Mouse (Mus musculus) ES-E14 (cell line): ENCODE results near the gene Ralgps1.

ENCODE experiments used
- CHD2 ChIP-seq: IDR thresholded peaks from 2 replicates; pipeline ENCODE4 v1.6.1; 2014; ENCODE audit warnings: mild to moderate bottlenecking, low read depth, low read length, inconsistent platforms
- HCFC1 ChIP-seq: IDR thresholded peaks from 2 replicates; pipeline ENCODE4 v1.6.1; 2012; ENCODE audit warnings: low read length, inconsistent platforms, borderline replicate concordance; ENCODE audit not compliant: insufficient read depth
- MAFK ChIP-seq: IDR thresholded peaks from 2 replicates; pipeline ENCODE4 v1.6.1; 2014; ENCODE audit warnings: mild to moderate bottlenecking, low read depth, low read length, inconsistent platforms; ENCODE audit not compliant: insufficient read depth
- ZC3H11A ChIP-seq: IDR thresholded peaks from 2 replicates; pipeline ENCODE4 v1.6.1; 2012; ENCODE audit warnings: low read depth, mild to moderate bottlenecking, inconsistent platforms, low read length, borderline replicate concordance

- no peak for TF ChIP-seq MAFK
- peak; percentile 86 for TF ChIP-seq ZC3H11A
- TF ChIP-seq CHD2 = no peak
- no peak for TF ChIP-seq HCFC1
Observed at GRCm38 (mm10) chr2:33349081-33349480, 22.2 kb downstream of the Ralgps1 start.
